ENCODE assay signal across 8 mouse cellular contexts in the genomic region with DNA sequence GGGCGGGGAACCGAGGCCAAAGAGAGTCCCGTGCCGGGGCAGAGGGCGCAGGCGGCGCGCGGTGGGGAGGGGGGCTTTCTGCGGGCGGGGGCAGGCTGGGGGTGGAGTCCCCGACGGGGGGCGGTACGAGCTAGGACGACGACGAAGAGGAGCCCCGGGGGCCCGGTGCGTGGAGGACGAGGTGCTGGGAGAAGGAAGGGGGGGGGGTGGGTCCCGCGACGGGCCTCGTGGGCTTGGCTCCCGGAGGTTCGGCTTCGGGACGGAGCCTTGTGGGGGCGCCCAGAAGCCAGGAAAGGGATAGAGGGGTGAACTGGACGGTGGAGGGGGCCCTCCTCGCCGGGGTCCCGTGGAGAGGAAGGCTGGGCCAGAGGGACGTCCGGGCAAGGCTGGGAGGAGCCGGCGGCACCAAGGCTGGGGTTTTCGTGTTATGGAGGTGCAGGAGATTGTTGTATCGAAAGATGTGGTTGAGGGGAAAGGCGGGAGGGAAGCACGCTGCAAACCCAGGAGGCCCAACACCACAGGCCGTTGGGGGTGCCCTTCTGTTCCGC. TPM values are rescaled to one million over a fixed set of nuclear protein-coding genes. Genes with fewer than 3 reads are reported as not detected.
A peak's percentile ranks its signal among the peaks of the same experiment; 100 is the strongest.
DNase-seq lines count a peak whose midpoint lies in the region; ATAC-seq lines count a peak whose summit lies in the region.

No protein-coding gene starts in this region.

- peaks cover 11% of the 10 kb centered on the region for H3K9me3 ChIP-seq in megakaryocyte, embryonic 14.5 days
- no peaks in the 10 kb centered on the region for H3K9me3 ChIP-seq in kidney, embryonic 14.5 days (ENCODE audit: control insufficient read depth, low read length)
- no peaks in the 10 kb centered on the region for H3K9me3 ChIP-seq in stomach, embryonic 14.5 days (ENCODE audit: control insufficient read depth, low read depth, low read length)

- peaks cover 17% of the 10 kb centered on the region for H3K4me1 ChIP-seq in megakaryocyte, embryonic 14.5 days
- no peaks in the 10 kb centered on the region for H3K4me1 ChIP-seq in brown adipose tissue, adult 24 weeks (ENCODE audit: control insufficient read depth, insufficient read depth, insufficient read length, low read length)
- H3K4me1 ChIP-seq in kidney, embryonic 14.5 days (ENCODE audit: control insufficient read depth, insufficient read depth, low read length), result no peaks in the 10 kb centered on the region
- no peaks in the 10 kb centered on the region for H3K4me1 ChIP-seq in stomach, embryonic 14.5 days (ENCODE audit: control insufficient read depth, insufficient read depth, low read length)

- H3K27me3 ChIP-seq in megakaryocyte, embryonic 14.5 days (replicated peaks), result peaks cover 35% of the 10 kb centered on the region
- no peaks in the 10 kb centered on the region for H3K27me3 ChIP-seq in kidney, embryonic 14.5 days (ENCODE audit: control insufficient read depth, insufficient read depth, low read length)
- no peaks in the 10 kb centered on the region for H3K27me3 ChIP-seq in stomach, embryonic 14.5 days (ENCODE audit: control insufficient read depth, insufficient read depth, low read length)

- ATAC-seq in megakaryocyte, adult 5-6 weeks (ENCODE audit: poor library complexity, severe bottlenecking), result no peak
- ATAC-seq in kidney, embryonic 14.5 days (ENCODE audit: low FRiP score, low TSS enrichment), result no peak
- ATAC-seq in stomach, embryonic 14.5 days (ENCODE audit: insufficient number of reproducible peaks, insufficient read depth, low FRiP score, low read depth), result no peak

- H3K4me3 ChIP-seq in megakaryocyte, embryonic 14.5 days (replicated peaks), result peak overlapping the region; percentile 90
- peak overlapping the region; percentile 66 for H3K4me3 ChIP-seq in brown adipose tissue, adult 24 weeks (ENCODE audit: insufficient read depth, low read depth, low read length)
- H3K4me3 ChIP-seq in kidney, embryonic 14.5 days (ENCODE audit: low read length), result peak overlapping the region; percentile 52
- H3K4me3 ChIP-seq in stomach, embryonic 14.5 days (ENCODE audit: low read depth, low read length), result peak overlapping the region; percentile 51

- H3K9ac ChIP-seq in kidney, embryonic 14.5 days (ENCODE audit: low read depth, low read length), result peak overlapping the region; percentile 60
- peak overlapping the region; percentile 36; the same call in 1 of the 2 replicates for H3K9ac ChIP-seq in stomach, embryonic 14.5 days (replicated peaks; ENCODE audit: low read depth, low read length)

- H3K4me2 ChIP-seq in kidney, embryonic 14.5 days (replicated peaks; ENCODE audit: low read depth, low read length), result peak overlapping the region; percentile 54
- peak overlapping the region; percentile 64 for H3K4me2 ChIP-seq in stomach, embryonic 14.5 days (replicated peaks; ENCODE audit: low read depth, low read length)

- DNase-seq in gastrocnemius, postnatal 25 days, result peak; percentile 14
- peak; percentile 9 for DNase-seq in lung, postnatal 10 days
- no peak for DNase-seq in adipocyte (ENCODE audit: low spot score)

- no peak overlapping the region for H3K27ac ChIP-seq in brown adipose tissue, adult 24 weeks (replicated peaks; ENCODE audit: low read depth, low read length)
- no peak overlapping the region for H3K27ac ChIP-seq in kidney, embryonic 14.5 days (ENCODE audit: low read depth, low read length)
- H3K27ac ChIP-seq in stomach, embryonic 14.5 days (ENCODE audit: low read length), result peak overlapping the region; percentile 44; the same call in 1 of the 2 replicates

- H3K36me3 ChIP-seq in megakaryocyte, embryonic 14.5 days (replicated peaks; ENCODE audit: low read length), result no peaks in the 10 kb centered on the region
- no peaks in the 10 kb centered on the region for H3K36me3 ChIP-seq in kidney, embryonic 14.5 days (ENCODE audit: control insufficient read depth, insufficient read depth, low read length)
- H3K36me3 ChIP-seq in stomach, embryonic 14.5 days (ENCODE audit: control insufficient read depth, insufficient read depth, low read length), result no peaks in the 10 kb centered on the region

- 16% methylated on average over 27 of the region's 45 CpGs for WGBS in kidney, embryonic 14.5 days
- whole genome bisulfite sequencing in stomach, embryonic 14.5 days, result 27% methylated on average over 19 of the region's 45 CpGs

RNA-seq across cellular contexts. Expression of a gene that starts 4.3 kb away (rescaled TPM):
- 3.6 and 10.5 TPM in 2 replicates for polyA plus RNA-seq in megakaryocyte, embryonic 14.5 days (2012; ENCODE audit: insufficient read depth, low replicate concordance)
- total RNA-seq in megakaryocyte, adult 5-6 weeks (2015), result 4.6 and 5.5 TPM in 2 replicates
- total RNA-seq in megakaryocyte, adult 5-6 weeks (2017), result 3.3 and 4.0 TPM in 2 replicates
- polyA plus RNA-seq in brown adipose tissue, adult 24 weeks (2012; ENCODE audit: insufficient read depth, insufficient read length, missing spikeins), result 4.0 and 8.8 TPM in 2 replicates
- total RNA-seq in gastrocnemius, postnatal 25 days (2021), result 1 to 10 TPM; 6.4 to 6.8 TPM
- 6.1 and 10.1 TPM in 2 replicates for polyA plus RNA-seq in kidney, embryonic 14.5 days (2014; fragmentation: Nextera tagmentation; extraction: Ambion mirVana)
- 8.0 and 9.3 TPM in 2 replicates for polyA plus RNA-seq in stomach, embryonic 14.5 days (2014; fragmentation: Nextera tagmentation; extraction: Ambion mirVana)
